Mouse (Mus musculus) MEL (cell line): Measurements from ENCODE around the gene Rhov.

Source experiments
- CHD2 ChIP-seq: IDR thresholded peaks from 2 replicates; pipeline ENCODE4 v1.6.1; 2011; ENCODE audit warnings: low read length, improper control_type of control experiment
- CTCF ChIP-seq, 3 experiments: IDR thresholded peaks in 2 of 3; conservative IDR thresholded peaks in 1 of 3; 2 replicates each; pipeline ENCODE4 v1.5.1; 2011 to 2012; ENCODE audit warnings: low read length in 3 of 3, low read depth in 2 of 3, mild to moderate bottlenecking in 2 of 3, improper control_type of control experiment in 1 of 3, inconsistent platforms in 1 of 3, mixed read lengths in 1 of 3, moderate library complexity in 1 of 3; ENCODE audit not compliant: control insufficient read depth in 1 of 3, insufficient read depth in 1 of 3, poor library complexity in 1 of 3, severe bottlenecking in 1 of 3
- GABPA ChIP-seq: IDR thresholded peaks from 2 replicates; pipeline ENCODE4 v1.6.1; 2012; ENCODE audit warnings: low read depth, mild to moderate bottlenecking, inconsistent platforms, low read length, improper control_type of control experiment, moderate library complexity
- GATA1 ChIP-seq: IDR thresholded peaks from 2 replicates; pipeline ENCODE4 v1.6.1; 2011; ENCODE audit warnings: low read depth, low read length, improper control_type of control experiment
- POLR2A ChIP-seq, 2 experiments: IDR thresholded peaks; 2 replicates each; pipeline ENCODE4 v1.6.1; 2011 to 2012; ENCODE audit warnings: low read length in 2 of 2, mild to moderate bottlenecking in 2 of 2, control low read depth in 1 of 2, improper control_type of control experiment in 1 of 2, low read depth in 1 of 2, moderate library complexity in 1 of 2; ENCODE audit not compliant: control insufficient read depth in 1 of 2, insufficient read depth in 1 of 2, poor library complexity in 1 of 2
- SIN3A ChIP-seq: IDR thresholded peaks from 2 replicates; pipeline ENCODE4 v1.6.1; 2012; ENCODE audit warnings: low read length, improper control_type of control experiment, inconsistent platforms
- TCF12 ChIP-seq: IDR thresholded peaks from 2 replicates; pipeline ENCODE4 v1.6.1; 2014; ENCODE audit warnings: low read depth, mild to moderate bottlenecking, inconsistent platforms, low read length, improper control_type of control experiment, moderate library complexity
- USF2 ChIP-seq, 2 experiments: IDR thresholded peaks; 2 replicates each; pipeline ENCODE4 v1.6.1; 2011 to 2012; ENCODE audit warnings: improper control_type of control experiment in 2 of 2, low read length in 2 of 2, borderline replicate concordance in 1 of 2, inconsistent platforms in 1 of 2, low read depth in 1 of 2, mild to moderate bottlenecking in 1 of 2; ENCODE audit not compliant: insufficient read depth in 1 of 2
- ZC3H11A ChIP-seq: IDR thresholded peaks from 2 replicates; pipeline ENCODE4 v1.6.1; 2012; ENCODE audit warnings: low read depth, mild to moderate bottlenecking, inconsistent platforms, low read length, improper control_type of control experiment

DNA sequence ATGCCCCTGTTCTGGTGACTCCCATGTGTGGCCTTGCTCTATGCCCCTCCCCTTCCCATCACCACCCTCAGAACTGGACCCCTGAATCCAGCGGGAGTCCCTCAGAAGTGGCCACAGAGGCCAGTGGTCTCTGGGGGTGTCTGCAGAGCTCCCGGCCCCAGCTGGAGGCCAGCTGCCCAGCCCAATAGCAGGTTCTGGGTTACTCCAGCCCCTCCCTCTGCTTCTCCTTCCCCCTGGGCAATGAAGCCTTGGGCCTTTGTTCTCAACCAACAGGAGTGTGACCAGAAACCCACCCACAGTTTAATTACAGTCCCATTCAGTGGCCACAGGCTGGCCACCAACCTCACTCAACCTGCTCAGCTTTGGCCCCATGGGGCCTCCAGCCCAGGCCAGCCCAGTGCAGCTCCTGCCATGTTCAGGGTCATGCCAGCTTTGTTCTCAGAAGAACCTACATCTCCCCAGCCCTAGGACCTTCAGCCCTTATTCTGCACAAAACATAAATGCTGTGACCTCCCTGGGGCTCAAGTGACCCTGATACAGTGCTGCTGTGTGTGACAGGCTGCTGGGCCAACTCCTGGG lies 41.4 kb upstream of the Rhov start:
- TF ChIP-seq SIN3A (no peak), CTCF (IDR thresholded peaks at IDR 0.05 in 2 of 3, conservative IDR thresholded peaks at IDR 0.05 in 1 of 3; ENCODE audit: control insufficient read depth in 1 of 3, insufficient read depth in 1 of 3, low read depth in 2 of 3, low read length in 3 of 3, poor library complexity in 1 of 3, severe bottlenecking in 1 of 3) (no peak), USF2 (IDR thresholded peaks at IDR 0.05; ENCODE audit: borderline replicate concordance in 1 of 2, insufficient read depth in 1 of 2, low read depth in 1 of 2, low read length in 2 of 2) (no peak), GATA1 (no peak), GABPA (no peak), ZC3H11A (no peak), CHD2 (no peak), TCF12 (no peak), POLR2A (IDR thresholded peaks at IDR 0.05; ENCODE audit: control insufficient read depth in 1 of 2, insufficient read depth in 1 of 2, low read depth in 1 of 2, low read length in 2 of 2, poor library complexity in 1 of 2) (no peak)
